Mouse (Mus musculus): ENCODE data around the gene Actn2. TPM values are rescaled to one million over a fixed set of nuclear protein-coding genes. Genes with fewer than 3 reads are reported as not detected.

Actn2 gene
- total and polyA plus RNA-seq, 2 experiments from 2014 or later: 3.9 to 6.0 TPM

GRCm38 (mm10) chr13:12245938-12246337 lies 94.6 kb downstream of the Actn2 start:
- Histone ChIP-seq H3K9me3 (ENCODE audit: low read length) (no peaks in the 10 kb centered on the region), H3K4me2 (ENCODE audit: low read depth) (no peak overlapping the region), H3K4me3 (ENCODE audit: low read depth, low read length) (no peak overlapping the region), H3K27ac (ENCODE audit: low read depth, low read length) (no peak overlapping the region), H3K9ac (no peak overlapping the region), H3K4me1 (ENCODE audit: insufficient read depth) (no peaks in the 10 kb centered on the region), H3K36me3 (ENCODE audit: insufficient read depth) (peaks cover 45% of the 10 kb centered on the region), H3K27me3 (ENCODE audit: insufficient read depth, low read length) (no peaks in the 10 kb centered on the region)
- 91% methylated on average over 2 of the region's 2 CpGs for WGBS
- TF ChIP-seq CTCF (IDR thresholded peaks at IDR 0.05; ENCODE audit: low read depth): no peak
- no peak for DNase-seq
- ATAC-seq: no peak

- ATAC-seq (no peak), DNase-seq (peak; percentile 9)
Observed at GRCm38 (mm10) chr13:12243991-12244390, 96.6 kb downstream of the Actn2 start.

GRCm38 (mm10) chr13:12232141-12232540 lies 108.4 kb downstream of the Actn2 start:
- DNase-seq (no peak), ATAC-seq (no peak)
- peaks cover 36% of the 10 kb centered on the region for H3K36me3 ChIP-seq (ENCODE audit: insufficient read depth)
- TF ChIP-seq CTCF (IDR thresholded peaks at IDR 0.05; ENCODE audit: low read depth): no peak
- no peak overlapping the region for H3K27ac ChIP-seq (ENCODE audit: low read depth, low read length)
- H3K4me2 ChIP-seq (ENCODE audit: low read depth): no peak overlapping the region
- no peaks in the 10 kb centered on the region for H3K27me3 ChIP-seq (ENCODE audit: insufficient read depth, low read length)
- WGBS: 95% methylated on average over 4 of the region's 4 CpGs
- no peaks in the 10 kb centered on the region for H3K9me3 ChIP-seq (ENCODE audit: low read length)
- no peaks in the 10 kb centered on the region for H3K4me1 ChIP-seq (ENCODE audit: insufficient read depth)
- H3K4me3 ChIP-seq (ENCODE audit: low read depth, low read length): no peak overlapping the region
- no peak overlapping the region for H3K9ac ChIP-seq

More at GRCm38 (mm10) chr13:12243991-12244390, 96.6 kb downstream of the Actn2 start:
- 61% methylated on average over 4 of the region's 4 CpGs for WGBS
- H3K27ac ChIP-seq (ENCODE audit: low read depth, low read length): no peak overlapping the region
- H3K4me2 ChIP-seq (ENCODE audit: low read depth): no peak overlapping the region
- no peak for TF ChIP-seq CTCF (IDR thresholded peaks at IDR 0.05; ENCODE audit: low read depth)
- no peak overlapping the region for H3K9ac ChIP-seq
- H3K4me3 ChIP-seq (ENCODE audit: low read depth, low read length): no peak overlapping the region
- H3K36me3 ChIP-seq (ENCODE audit: insufficient read depth): peaks cover 33% of the 10 kb centered on the region
- H3K9me3 ChIP-seq (ENCODE audit: low read length): no peaks in the 10 kb centered on the region
- H3K27me3 ChIP-seq (ENCODE audit: insufficient read depth, low read length): no peaks in the 10 kb centered on the region
- no peaks in the 10 kb centered on the region for H3K4me1 ChIP-seq (ENCODE audit: insufficient read depth)

GRCm38 (mm10) chr13:12228248-12228647 lies 112.3 kb downstream of the Actn2 start:
- no peak for ATAC-seq
- Histone ChIP-seq H3K27ac (ENCODE audit: low read depth, low read length) (no peak overlapping the region), H3K4me3 (ENCODE audit: low read depth, low read length) (no peak overlapping the region), H3K9ac (no peak overlapping the region), H3K4me1 (ENCODE audit: insufficient read depth) (no peaks in the 10 kb centered on the region), H3K9me3 (ENCODE audit: low read length) (no peaks in the 10 kb centered on the region), H3K27me3 (ENCODE audit: insufficient read depth, low read length) (no peaks in the 10 kb centered on the region), H3K4me2 (ENCODE audit: low read depth) (no peak overlapping the region), H3K36me3 (ENCODE audit: insufficient read depth) (peaks cover 58% of the 10 kb centered on the region)
- DNase-seq: no peak
- TF ChIP-seq CTCF (IDR thresholded peaks at IDR 0.05; ENCODE audit: low read depth): no peak
- 87% methylated on average over 4 of the region's 4 CpGs for WGBS

GRCm38 (mm10) chr13:12227606-12228005 lies 113.0 kb downstream of the Actn2 start:
- Histone ChIP-seq H3K4me1 (ENCODE audit: insufficient read depth) (no peaks in the 10 kb centered on the region), H3K4me3 (ENCODE audit: low read depth, low read length) (no peak overlapping the region), H3K9ac (no peak overlapping the region), H3K9me3 (ENCODE audit: low read length) (no peaks in the 10 kb centered on the region), H3K36me3 (ENCODE audit: insufficient read depth) (peaks cover 54% of the 10 kb centered on the region), H3K4me2 (ENCODE audit: low read depth) (no peak overlapping the region), H3K27ac (ENCODE audit: low read depth, low read length) (no peak overlapping the region), H3K27me3 (ENCODE audit: insufficient read depth, low read length) (no peaks in the 10 kb centered on the region)
- 88% methylated on average over 5 of the region's 5 CpGs for WGBS
- ATAC-seq: no peak
- TF ChIP-seq CTCF (IDR thresholded peaks at IDR 0.05; ENCODE audit: low read depth): no peak
- no peak for DNase-seq

Other genes with a start within 250 kb of the Actn2 start
- gene Ryr2, start 233.8 kb downstream of the Actn2 start, total RNA-seq (2014; rRNA removed): 22.8 and 23.6 TPM in 2 replicates
- 0.59 and 2.1 TPM in 2 replicates for gene Ryr2, start 233.8 kb downstream of the Actn2 start, polyA plus RNA-seq (2015; fragmentation: Nextera tagmentation; extraction: Ambion mirVana)
- gene Mtr, start 82.6 kb downstream of the Actn2 start, total RNA-seq (2014; rRNA removed): 5.2 and 8.3 TPM in 2 replicates
- gene Mtr, start 82.6 kb downstream of the Actn2 start, polyA plus RNA-seq (2015; fragmentation: Nextera tagmentation; extraction: Ambion mirVana): 1.8 and 1.9 TPM in 2 replicates
- gene Heatr1, start 54.3 kb upstream of the Actn2 start, total RNA-seq (2014; rRNA removed): 16.2 and 17.8 TPM in 2 replicates
- gene Heatr1, start 54.3 kb upstream of the Actn2 start, polyA plus RNA-seq (2015; fragmentation: Nextera tagmentation; extraction: Ambion mirVana): 5.2 and 6.0 TPM in 2 replicates
- 19.2 and 20.8 TPM in 2 replicates for gene Lgals8, start 124.2 kb upstream of the Actn2 start, total RNA-seq (2014; rRNA removed)
- gene Lgals8, start 124.2 kb upstream of the Actn2 start, polyA plus RNA-seq (2015; fragmentation: Nextera tagmentation; extraction: Ambion mirVana): 18.0 and 20.2 TPM in 2 replicates
- gene Edaradd, start 179.7 kb upstream of the Actn2 start, total RNA-seq (2014; rRNA removed): 3.0 TPM in 2 replicates
- gene Edaradd, start 179.7 kb upstream of the Actn2 start, polyA plus RNA-seq (2015; fragmentation: Nextera tagmentation; extraction: Ambion mirVana): 2.4 and 3.1 TPM in 2 replicates
- 6.1 and 9.2 TPM in 2 replicates for gene Ero1lb, start 225.1 kb upstream of the Actn2 start, total RNA-seq (2014; rRNA removed)
- gene Ero1lb, start 225.1 kb upstream of the Actn2 start, polyA plus RNA-seq (2015; fragmentation: Nextera tagmentation; extraction: Ambion mirVana): 5.3 and 7.2 TPM in 2 replicates